Mouse (Mus musculus) macrophage (primary cell): ENCODE measurements at regions not wholly inside any gene's neighbourhood (a gene's known extent, or its start where the extent isn't known, plus 50 kb on each side); places are given as distances from the start of the nearest gene placed in this dataset.

Experiments used
- H3K27ac ChIP-seq: fragments of 350-480 bp; formaldehyde crosslinking; 2 replicates; pipeline ENCODE4 v1.9.0; 2021
- H3K36me3 ChIP-seq: fragments of 350-480 bp; formaldehyde crosslinking; 2 replicates; pipeline ENCODE4 v1.9.0; 2021; ENCODE audit errors: inconsistent target
- H3K4me3 ChIP-seq: fragments of 350-480 bp; formaldehyde crosslinking; 2 replicates; pipeline ENCODE4 v1.9.0; 2021; ENCODE audit errors: inconsistent target
- H3K79me2 ChIP-seq: fragments of 350-480 bp; formaldehyde crosslinking; 2 replicates; pipeline ENCODE4 v1.9.0; 2021; ENCODE audit errors: inconsistent target
- WGBS: methylation state at CpG from one replicate; pipeline ENCODE4 v1.1.7; 2026; ENCODE audit warnings: inconsistent platforms; ENCODE audit not compliant: missing documents; 5-methylcytosine and 5-hydroxymethylcytosine counted together

DNA sequence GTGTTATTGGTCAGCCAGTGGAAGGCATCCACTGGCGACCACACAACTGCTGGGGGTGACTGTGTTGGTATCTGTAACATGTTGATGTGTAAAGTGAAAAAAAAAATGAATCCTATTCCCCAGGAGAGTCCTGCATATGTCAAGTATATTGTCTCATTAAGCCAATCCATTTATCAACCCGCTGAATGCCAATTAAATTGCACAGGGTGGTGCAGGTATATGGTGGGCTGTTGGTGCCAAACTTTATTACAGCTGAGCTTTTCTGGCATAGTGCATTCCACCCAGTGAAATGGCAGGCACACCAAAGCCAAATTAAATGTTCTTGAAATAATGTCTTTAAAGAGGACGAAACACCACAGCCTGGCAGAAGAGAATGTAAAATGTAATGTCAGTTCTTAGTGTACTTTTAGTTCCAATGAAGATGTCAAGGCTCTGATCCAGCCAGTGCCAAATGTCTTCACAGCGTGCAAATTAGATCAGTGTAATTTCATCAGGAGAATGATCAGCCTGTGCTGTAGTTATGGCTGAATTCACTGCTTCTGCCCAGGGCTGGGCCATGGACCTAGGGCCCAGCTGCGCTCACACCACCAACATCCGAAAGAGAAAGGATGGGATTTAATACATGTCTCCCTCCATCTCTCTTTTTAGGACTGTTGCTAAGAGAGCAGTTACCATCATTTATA lies 66.6 kb upstream of the Itga4 start:
- no peak overlapping the region for H3K4me3 ChIP-seq
- no peaks in the 10 kb centered on the region for H3K79me2 ChIP-seq
- WGBS, result 88% methylated on average over 5 of the region's 6 CpGs
- H3K27ac ChIP-seq, result no peak overlapping the region
- H3K36me3 ChIP-seq, result no peaks in the 10 kb centered on the region

DNA sequence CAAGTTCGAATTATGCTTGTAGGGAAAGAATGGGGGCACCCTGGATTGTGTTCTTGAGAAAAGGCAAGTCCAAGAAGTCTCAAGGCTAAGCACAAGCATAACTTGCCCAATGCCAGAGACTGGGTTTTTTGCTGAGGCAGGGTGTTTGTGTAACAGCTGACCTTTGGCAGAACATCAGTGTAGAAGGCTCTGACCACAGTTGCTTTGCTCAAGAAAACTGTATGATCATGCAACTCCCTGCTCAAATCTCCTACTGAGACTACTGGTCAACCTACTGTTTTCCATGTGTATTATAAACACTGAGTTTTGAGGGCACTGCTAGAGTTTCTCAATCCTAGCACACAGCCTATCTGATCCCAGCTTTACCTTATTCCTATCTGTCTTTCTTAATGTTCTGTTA lies 61.4 kb upstream of the Itga4 start:
- no peak overlapping the region for H3K4me3 ChIP-seq
- H3K36me3 ChIP-seq, result no peaks in the 10 kb centered on the region
- H3K27ac ChIP-seq, result no peak overlapping the region
- WGBS, result 86% methylated on average over 1 of the region's 1 CpGs
- H3K79me2 ChIP-seq, result no peaks in the 10 kb centered on the region

DNA sequence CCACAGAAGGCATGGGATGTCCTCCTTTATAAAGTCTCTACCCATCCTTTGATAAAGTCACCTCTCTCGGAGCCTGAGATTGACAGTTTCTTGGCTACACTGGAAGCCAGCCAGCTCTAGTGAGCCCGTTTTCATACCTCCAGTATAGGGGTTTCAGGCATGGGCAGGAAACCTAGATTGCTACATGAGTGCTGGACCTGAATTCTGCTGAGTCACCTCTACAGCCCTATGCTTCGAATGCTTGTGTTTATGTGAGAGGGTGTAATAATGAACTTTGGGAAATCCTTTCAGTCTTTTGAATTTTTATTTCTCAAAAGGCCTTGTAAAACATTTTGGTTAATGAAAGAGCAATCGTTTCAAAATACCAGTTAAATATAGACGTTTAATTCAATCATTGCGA lies 53.5 kb upstream of the Itga4 start:
- no peaks in the 10 kb centered on the region for H3K36me3 ChIP-seq
- H3K27ac ChIP-seq, result no peak overlapping the region
- no peak overlapping the region for H3K4me3 ChIP-seq
- no peaks in the 10 kb centered on the region for H3K79me2 ChIP-seq
- 62% methylated on average over 6 of the region's 6 CpGs for WGBS
